Mouse (Mus musculus) limb, embryonic 15.5 days (tissue): ENCODE measurements around the gene Themis3. TPM values are rescaled to one million over a fixed set of nuclear protein-coding genes. Genes with fewer than 3 reads are reported as not detected.

Experiments used
- ATAC-seq: fragments of 200-750 bp; cut with Nextera tagmentation; 2 replicates; pipeline ENCODE4 v1.8.0; 2017; ENCODE audit warnings: low read depth, moderate TSS enrichment; ENCODE audit not compliant: insufficient number of reproducible peaks, low FRiP score, low TSS enrichment
- H3K27ac ChIP-seq: fragments of 300-500 bp; sonication (generic); 2 replicates; pipeline ENCODE4 v1.5.1; 2015; ENCODE audit warnings: moderate library complexity, mild to moderate bottlenecking, inconsistent platforms
- H3K27me3 ChIP-seq: fragments of 300-500 bp; sonication (generic); 2 replicates; pipeline ENCODE4 v1.6.1; 2015; ENCODE audit warnings: inconsistent platforms
- H3K36me3 ChIP-seq: fragments of 300-500 bp; sonication (generic); 2 replicates; pipeline ENCODE4 v1.6.1; 2015; ENCODE audit warnings: inconsistent platforms
- H3K4me1 ChIP-seq: fragments of 300-500 bp; sonication (generic); 2 replicates; pipeline ENCODE4 v1.6.1; 2015; ENCODE audit warnings: inconsistent platforms
- H3K4me2 ChIP-seq: fragments of 300-500 bp; sonication (generic); 2 replicates; pipeline ENCODE4 v1.6.1; 2015; ENCODE audit warnings: mild to moderate bottlenecking, inconsistent platforms
- H3K4me3 ChIP-seq: fragments of 300-500 bp; sonication (generic); 2 replicates; pipeline ENCODE4 v1.5.1; 2015; ENCODE audit warnings: mild to moderate bottlenecking, inconsistent platforms
- H3K9ac ChIP-seq: fragments of 300-500 bp; sonication (generic); 2 replicates; pipeline ENCODE4 v1.6.1; 2015; ENCODE audit warnings: inconsistent platforms
- H3K9me3 ChIP-seq: fragments of 300-500 bp; sonication (generic); 2 replicates; pipeline ENCODE4 v1.6.1; 2016; ENCODE audit warnings: inconsistent platforms
- WGBS: fragments of 180-500 bp; shearing (Covaris S2); methylation state at CpG from one replicate; pipeline ENCODE4 v1.1.7; 2015; 5-methylcytosine and 5-hydroxymethylcytosine counted together
- polyA plus RNA-seq: library from polyadenylated mRNA; unstranded; fragments of >200 nt; fragmentation: Nextera tagmentation; extraction: Ambion mirVana; gene quantifications from 2 replicates; pipeline ENCODE4 v1.2.1, GENCODE M21; 2015

Gene Themis3
- polyA plus RNA-seq, result 0.09 and 0.14 TPM in 2 replicates

DNA sequence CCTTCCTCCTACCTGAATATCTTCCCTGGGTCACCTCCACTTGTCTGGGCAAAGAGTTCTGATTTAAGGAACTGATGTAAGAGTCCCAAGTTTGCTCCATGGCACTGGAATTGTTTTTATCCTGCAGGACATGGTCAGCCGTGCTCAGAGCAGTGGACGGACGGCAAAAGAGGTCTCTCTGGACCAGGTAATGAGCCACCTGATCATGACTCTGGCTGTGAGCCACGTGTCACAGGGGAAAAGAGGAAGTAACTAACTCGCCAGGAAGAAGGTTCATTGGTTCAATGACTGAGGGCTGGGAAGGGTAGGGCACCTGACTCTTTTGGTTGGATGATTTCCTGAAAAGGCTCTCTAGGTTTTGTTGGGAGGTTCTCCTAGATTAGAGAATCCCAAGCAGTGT is at the start of gene Themis3:
Gene Themis3, minus strand, starts transcription at position 187 of the 400 bp plus-strand sequence.
- no peak for ATAC-seq
- H3K36me3 ChIP-seq, result no peaks in the 10 kb centered on the region
- H3K9me3 ChIP-seq, result no peaks in the 10 kb centered on the region
- no peak within 1 kb of the TSS for H3K27ac ChIP-seq
- H3K9ac ChIP-seq, result no peak within 1 kb of the TSS
- no peak within 1 kb of the TSS for H3K4me3 ChIP-seq
- H3K4me2 ChIP-seq, result no peak within 1 kb of the TSS
- WGBS, result 59% methylated on average over 5 of the region's 5 CpGs
- peaks cover 14% of the 10 kb centered on the region for H3K4me1 ChIP-seq
- H3K27me3 ChIP-seq, result no peaks in the 10 kb centered on the region

- Histone ChIP-seq H3K4me2 (no peak overlapping the region), H3K27me3 (no peaks in the 10 kb centered on the region), H3K36me3 (no peaks in the 10 kb centered on the region), H3K27ac (no peak overlapping the region), H3K4me3 (no peak overlapping the region), H3K9ac (no peak overlapping the region), H3K4me1 (no peaks in the 10 kb centered on the region), H3K9me3 (no peaks in the 10 kb centered on the region)
- WGBS, result 75% methylated on average over 7 of the region's 7 CpGs
- ATAC-seq, result no peak
These were observed 43.7 kb upstream of the Themis3 start for GRCm38 (mm10) chr17:66637951-66638722.

- no peak overlapping the region for H3K9ac ChIP-seq
- H3K9me3 ChIP-seq, result no peaks in the 10 kb centered on the region
- H3K4me2 ChIP-seq, result no peak overlapping the region
- H3K27me3 ChIP-seq, result no peaks in the 10 kb centered on the region
- no peaks in the 10 kb centered on the region for H3K4me1 ChIP-seq
- WGBS, result 76% methylated on average over 13 of the region's 13 CpGs
- no peak for ATAC-seq
- no peaks in the 10 kb centered on the region for H3K36me3 ChIP-seq
- H3K4me3 ChIP-seq, result no peak overlapping the region
- H3K27ac ChIP-seq, result no peak overlapping the region
These were observed 25.7 kb upstream of the Themis3 start for GRCm38 (mm10) chr17:66619996-66620656.

GRCm38 (mm10) chr17:66619255-66619826 is 24.9 kb upstream of the Themis3 start:
- no peaks in the 10 kb centered on the region for H3K27me3 ChIP-seq
- no peaks in the 10 kb centered on the region for H3K9me3 ChIP-seq
- no peak overlapping the region for H3K9ac ChIP-seq
- no peak for ATAC-seq
- no peak overlapping the region for H3K4me2 ChIP-seq
- H3K4me1 ChIP-seq, result no peaks in the 10 kb centered on the region
- H3K36me3 ChIP-seq, result no peaks in the 10 kb centered on the region
- H3K27ac ChIP-seq, result no peak overlapping the region
- H3K4me3 ChIP-seq, result no peak overlapping the region
- 76% methylated on average over 3 of the region's 3 CpGs for WGBS

DNA sequence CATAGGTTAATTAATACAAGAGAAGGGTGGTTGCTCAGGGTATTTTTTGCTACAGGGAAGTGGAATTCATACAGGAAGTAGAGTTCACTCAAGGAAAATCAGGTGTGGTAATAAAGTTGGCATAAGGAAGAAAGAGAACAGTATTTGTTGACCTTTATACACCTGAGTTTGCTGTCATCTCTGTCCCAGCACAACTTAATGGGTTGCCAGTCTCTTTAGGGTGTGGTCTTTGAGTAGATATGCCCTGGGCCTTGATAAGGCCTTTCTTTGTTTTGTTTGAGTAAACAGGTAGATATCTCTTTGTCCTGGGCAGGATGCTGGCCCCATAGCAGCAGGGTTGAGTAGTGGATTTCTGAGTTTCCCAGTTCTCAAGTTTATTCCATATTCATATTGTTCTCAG is 15.6 kb upstream of the Themis3 start:
- Histone ChIP-seq H3K4me3 (no peak overlapping the region), H3K27ac (no peak overlapping the region), H3K9me3 (no peaks in the 10 kb centered on the region), H3K4me1 (no peaks in the 10 kb centered on the region), H3K9ac (no peak overlapping the region), H3K36me3 (no peaks in the 10 kb centered on the region), H3K4me2 (no peak overlapping the region), H3K27me3 (no peaks in the 10 kb centered on the region)
- ATAC-seq, result no peak

GRCm38 (mm10) chr17:66604931-66605330 is 10.5 kb upstream of the Themis3 start:
- Histone ChIP-seq H3K9ac (no peak overlapping the region), H3K27ac (no peak overlapping the region), H3K4me1 (no peaks in the 10 kb centered on the region), H3K9me3 (no peaks in the 10 kb centered on the region), H3K4me2 (no peak overlapping the region), H3K27me3 (no peaks in the 10 kb centered on the region), H3K4me3 (no peak overlapping the region), H3K36me3 (no peaks in the 10 kb centered on the region)
- WGBS, result 59% methylated on average over 5 of the region's 5 CpGs
- ATAC-seq, result no peak

DNA sequence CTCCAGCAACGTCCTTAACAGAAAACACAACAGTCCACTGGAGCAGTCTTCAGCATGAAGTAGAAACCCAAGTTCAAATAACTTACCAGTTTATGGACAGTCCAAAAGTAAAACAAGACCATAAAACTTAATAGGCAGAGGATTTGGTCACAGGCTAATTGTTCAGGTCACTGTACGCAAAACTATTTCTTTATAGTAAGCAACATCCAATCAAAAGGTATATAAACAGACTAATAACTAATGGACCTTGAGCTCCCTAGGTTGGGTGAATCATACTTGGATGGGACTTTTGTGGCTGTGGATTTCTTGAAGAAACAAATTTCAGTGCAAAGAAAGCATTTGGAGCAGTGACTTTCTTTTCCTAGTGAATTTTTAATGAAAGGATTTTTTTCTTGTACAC is 6.8 kb upstream of the Themis3 start:
- no peaks in the 10 kb centered on the region for H3K9me3 ChIP-seq
- H3K9ac ChIP-seq, result no peak overlapping the region
- H3K36me3 ChIP-seq, result no peaks in the 10 kb centered on the region
- no peak overlapping the region for H3K4me2 ChIP-seq
- H3K4me3 ChIP-seq, result no peak overlapping the region
- no peak for ATAC-seq
- WGBS, result 62% methylated on average over 2 of the region's 2 CpGs
- no peaks in the 10 kb centered on the region for H3K27me3 ChIP-seq
- no peaks in the 10 kb centered on the region for H3K4me1 ChIP-seq
- H3K27ac ChIP-seq, result no peak overlapping the region

GRCm38 (mm10) chr17:66595867-66596266 is 1.4 kb upstream of the Themis3 start:
- no peak for ATAC-seq
- Histone ChIP-seq H3K36me3 (no peaks in the 10 kb centered on the region), H3K27ac (no peak overlapping the region), H3K27me3 (no peaks in the 10 kb centered on the region), H3K9me3 (no peaks in the 10 kb centered on the region), H3K9ac (no peak overlapping the region), H3K4me2 (no peak overlapping the region), H3K4me1 (0 out of 2 replicates have a peak, but pooled peaks cover 3% of the 10 kb centered on the region), H3K4me3 (no peak overlapping the region)
- WGBS, result 47% methylated on average over 3 of the region's 3 CpGs

DNA sequence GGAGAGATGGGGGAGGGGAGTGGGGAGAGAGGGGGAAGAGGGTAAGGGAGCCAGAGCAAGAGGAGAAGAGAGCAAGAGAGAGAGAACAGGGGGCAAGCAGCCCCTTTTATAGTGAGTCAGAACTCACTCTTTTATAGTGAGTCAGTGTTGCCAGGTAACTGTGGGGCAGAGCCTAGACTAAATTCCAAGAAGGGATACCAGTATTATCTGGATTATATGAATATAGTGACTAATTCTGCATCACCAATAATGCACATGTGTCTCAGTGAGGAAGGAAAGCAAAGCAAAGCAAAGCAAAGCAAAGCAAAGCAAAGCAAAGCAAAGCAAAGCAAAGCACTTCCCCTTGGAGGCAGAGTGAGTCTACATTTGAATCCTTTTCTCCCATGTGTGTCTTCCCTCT is 835 bp upstream of the Themis3 start:
- Histone ChIP-seq H3K36me3 (no peaks in the 10 kb centered on the region), H3K27ac (no peak overlapping the region), H3K9ac (no peak overlapping the region), H3K4me3 (no peak overlapping the region), H3K4me2 (no peak overlapping the region), H3K27me3 (no peaks in the 10 kb centered on the region), H3K4me1 (peaks cover 8% of the 10 kb centered on the region), H3K9me3 (no peaks in the 10 kb centered on the region)
- no peak for ATAC-seq

- Histone ChIP-seq H3K4me2 (0 out of 2 replicates have a peak overlapping the region, but pooled peaks have one; percentile 8), H3K36me3 (no peaks in the 10 kb centered on the region), H3K4me3 (0 out of 2 replicates have a peak overlapping the region, but pooled peaks have one; percentile 3), H3K27ac (peak overlapping the region; percentile 57), H3K4me1 (peaks cover 14% of the 10 kb centered on the region), H3K9ac (no peak overlapping the region), H3K9me3 (no peaks in the 10 kb centered on the region), H3K27me3 (no peaks in the 10 kb centered on the region)
- WGBS, result 35% methylated on average over 9 of the region's 9 CpGs
- ATAC-seq, result peak; percentile 42; the same call in 1 of the 2 replicates
These were observed 3.9 kb downstream of the Themis3 start for GRCm38 (mm10) chr17:66590353-66591075.

DNA sequence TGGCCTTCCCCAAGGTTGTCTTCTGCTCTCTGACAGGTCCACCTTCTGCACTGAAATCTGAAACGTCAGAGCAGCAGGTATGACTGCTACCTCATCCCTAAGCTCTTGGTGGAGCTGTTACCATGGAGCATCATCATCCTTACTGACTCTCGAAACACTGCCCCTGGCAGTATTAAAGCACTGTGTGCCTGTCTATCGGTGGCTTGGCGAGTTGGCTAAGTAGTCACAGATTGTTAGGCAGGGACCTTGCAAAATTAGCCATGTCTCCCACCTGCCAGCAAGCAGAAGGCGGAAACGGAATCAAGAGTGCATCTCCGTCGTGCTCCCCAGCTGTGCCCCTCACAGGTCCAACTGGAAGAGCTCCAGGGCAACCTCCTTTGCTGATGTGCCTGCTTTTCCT is 4.6 kb downstream of the Themis3 start:
- Histone ChIP-seq H3K27ac (peak overlapping the region; percentile 57; the same call in 1 of the 2 replicates), H3K27me3 (no peaks in the 10 kb centered on the region), H3K4me1 (peaks cover 14% of the 10 kb centered on the region), H3K9ac (no peak overlapping the region), H3K4me3 (0 out of 2 replicates have a peak overlapping the region, but pooled peaks have one; percentile 3), H3K4me2 (0 out of 2 replicates have a peak overlapping the region, but pooled peaks have one; percentile 8), H3K36me3 (no peaks in the 10 kb centered on the region), H3K9me3 (no peaks in the 10 kb centered on the region)
- no peak for ATAC-seq
- WGBS, result 49% methylated on average over 8 of the region's 8 CpGs
